Mouse (Mus musculus) heart, embryonic 14.5 days (tissue): Measurements from ENCODE around the gene Cyp26b1. TPM values are rescaled to one million over a fixed set of nuclear protein-coding genes. Genes with fewer than 3 reads are reported as not detected.

Source experiments
- ATAC-seq: fragments of 200-750 bp; cut with Nextera tagmentation; 2 replicates; pipeline ENCODE4 v1.8.0; 2017; ENCODE audit warnings: low read depth, moderate TSS enrichment; ENCODE audit not compliant: insufficient number of reproducible peaks, insufficient read depth, low FRiP score
- H3K27ac ChIP-seq, 2 experiments: fragments of 200-500 bp in 1 of 2; fragments of 300-500 bp in 1 of 2; sonication (generic) in 1 of 2; replicated peaks in 1 of 2; 2 replicates each; pipeline ENCODE4 v1.5.1; 2012 to 2014; ENCODE audit warnings: low read depth in 2 of 2, low read length in 2 of 2, control low read depth in 1 of 2, mild to moderate bottlenecking in 1 of 2, mixed read lengths in 1 of 2; ENCODE audit not compliant: control insufficient read depth in 1 of 2, insufficient read depth in 1 of 2
- H3K27me3 ChIP-seq: fragments of 300-500 bp; sonication (generic); 2 replicates; pipeline ENCODE4 v1.6.1; 2014; ENCODE audit warnings: mild to moderate bottlenecking, low read length, control low read depth; ENCODE audit not compliant: control insufficient read depth, insufficient read depth
- H3K36me3 ChIP-seq: fragments of 300-500 bp; sonication (generic); 2 replicates; pipeline ENCODE4 v1.6.1; 2014; ENCODE audit warnings: mild to moderate bottlenecking, control low read depth, low read length, mixed read lengths; ENCODE audit not compliant: control insufficient read depth, insufficient read depth
- H3K4me1 ChIP-seq, 2 experiments: fragments of 200-500 bp in 1 of 2; fragments of 300-500 bp in 1 of 2; sonication (generic) in 1 of 2; 2 replicates each; pipeline ENCODE4 v1.6.1; 2012 to 2014; ENCODE audit warnings: low read length in 2 of 2, control low read depth in 1 of 2, mixed read lengths in 1 of 2; ENCODE audit not compliant: control insufficient read depth in 2 of 2, insufficient read depth in 2 of 2
- H3K4me2 ChIP-seq: fragments of 300-500 bp; sonication (generic); 2 replicates; pipeline ENCODE4 v1.6.1; 2014; ENCODE audit warnings: mild to moderate bottlenecking, low read length
- H3K4me3 ChIP-seq, 2 experiments: fragments of 200-500 bp in 1 of 2; fragments of 300-500 bp in 1 of 2; sonication (generic) in 1 of 2; 2 replicates each; pipeline ENCODE4 v1.5.1; 2012 to 2014; ENCODE audit warnings: low read length in 2 of 2, mild to moderate bottlenecking in 2 of 2, control low read depth in 1 of 2, low read depth in 1 of 2, moderate library complexity in 1 of 2; ENCODE audit not compliant: control insufficient read depth in 1 of 2, insufficient read depth in 1 of 2
- H3K9ac ChIP-seq: fragments of 300-500 bp; sonication (generic); 2 replicates; pipeline ENCODE4 v1.6.1; 2014; ENCODE audit warnings: mild to moderate bottlenecking, low read length
- H3K9me3 ChIP-seq: fragments of 300-500 bp; sonication (generic); 2 replicates; pipeline ENCODE4 v1.6.1; 2016; ENCODE audit warnings: low read length, control low read depth; ENCODE audit not compliant: control insufficient read depth
- WGBS: fragments of 180-500 bp; shearing (Covaris S2); extraction: QIAGEN DNeasy Blood & Tissue Kit; methylation state at CpG from one replicate; pipeline ENCODE4 v1.1.7; 2014; 5-methylcytosine and 5-hydroxymethylcytosine counted together
- polyA plus RNA-seq: library from polyadenylated mRNA; unstranded; fragments of >200 nt; fragmentation: Nextera tagmentation; extraction: Ambion mirVana; gene quantifications from 2 replicates; pipeline ENCODE4 v1.2.1, GENCODE M21; 2014

Cyp26b1 gene
- polyA plus RNA-seq, 1 experiment from 2014 or later = 0.62 TPM

GRCm38 (mm10) chr6:84545428-84545827 lies 48.3 kb downstream of the Cyp26b1 start:
- H3K9me3 ChIP-seq = no peaks in the 10 kb centered on the region
- no peaks in the 10 kb centered on the region for H3K4me1 ChIP-seq
- WGBS = 72% methylated on average over 2 of the region's 2 CpGs
- ATAC-seq = no peak
- H3K4me2 ChIP-seq = no peak overlapping the region
- no peak overlapping the region for H3K4me3 ChIP-seq
- H3K36me3 ChIP-seq = no peaks in the 10 kb centered on the region
- no peak overlapping the region for H3K9ac ChIP-seq
- H3K27ac ChIP-seq = no peak overlapping the region
- peaks cover 3% of the 10 kb centered on the region; the same call in 1 of the 2 replicates for H3K27me3 ChIP-seq

- H3K27me3 ChIP-seq = 0 out of 2 replicates have a peak, but pooled peaks cover 3% of the 10 kb centered on the region
- no peak overlapping the region for H3K27ac ChIP-seq
- no peaks in the 10 kb centered on the region for H3K9me3 ChIP-seq
- no peak for ATAC-seq
- 67% methylated on average over 3 of the region's 3 CpGs for WGBS
- H3K4me2 ChIP-seq = no peak overlapping the region
- H3K4me1 ChIP-seq = no peaks in the 10 kb centered on the region
- no peak overlapping the region for H3K4me3 ChIP-seq
- no peak overlapping the region for H3K9ac ChIP-seq
- no peaks in the 10 kb centered on the region for H3K36me3 ChIP-seq
Observed at GRCm38 (mm10) chr6:84544359-84544758, 49.3 kb downstream of the Cyp26b1 start.

GRCm38 (mm10) chr6:84543516-84543915 lies 50.2 kb downstream of the Cyp26b1 start:
- H3K4me3 ChIP-seq = no peak overlapping the region
- H3K9ac ChIP-seq = no peak overlapping the region
- no peaks in the 10 kb centered on the region for H3K4me1 ChIP-seq
- no peak overlapping the region for H3K4me2 ChIP-seq
- ATAC-seq = no peak
- H3K36me3 ChIP-seq = no peaks in the 10 kb centered on the region
- H3K27me3 ChIP-seq = peaks cover 3% of the 10 kb centered on the region; the same call in 1 of the 2 replicates
- H3K27ac ChIP-seq = no peak overlapping the region
- 42% methylated on average over 5 of the region's 5 CpGs for WGBS
- H3K9me3 ChIP-seq = no peaks in the 10 kb centered on the region

GRCm38 (mm10) chr6:84539924-84540323 lies 53.8 kb downstream of the Cyp26b1 start:
- no peaks in the 10 kb centered on the region for H3K4me1 ChIP-seq
- no peak for ATAC-seq
- H3K4me3 ChIP-seq = no peak overlapping the region
- no peaks in the 10 kb centered on the region for H3K36me3 ChIP-seq
- peaks cover 3% of the 10 kb centered on the region; the same call in 1 of the 2 replicates for H3K27me3 ChIP-seq
- H3K9me3 ChIP-seq = no peaks in the 10 kb centered on the region
- WGBS = 44% methylated on average over 4 of the region's 4 CpGs
- no peak overlapping the region for H3K27ac ChIP-seq
- H3K9ac ChIP-seq = no peak overlapping the region
- H3K4me2 ChIP-seq = no peak overlapping the region

- 55% methylated on average over 3 of the region's 3 CpGs for WGBS
- Histone ChIP-seq H3K36me3 (no peaks in the 10 kb centered on the region), H3K27ac (no peak overlapping the region), H3K4me2 (no peak overlapping the region), H3K4me1 (no peaks in the 10 kb centered on the region), H3K27me3 (peaks cover 3% of the 10 kb centered on the region; the same call in 1 of the 2 replicates), H3K9me3 (no peaks in the 10 kb centered on the region), H3K4me3 (no peak overlapping the region), H3K9ac (no peak overlapping the region)
- no peak for ATAC-seq
Observed at GRCm38 (mm10) chr6:84538681-84539080, 55.0 kb downstream of the Cyp26b1 start.

GRCm38 (mm10) chr6:84537611-84538197 lies 56.0 kb downstream of the Cyp26b1 start:
- no peaks in the 10 kb centered on the region for H3K36me3 ChIP-seq
- no peak overlapping the region for H3K4me3 ChIP-seq
- WGBS = 76% methylated on average over 16 of the region's 16 CpGs
- H3K9me3 ChIP-seq = no peaks in the 10 kb centered on the region
- no peak overlapping the region for H3K9ac ChIP-seq
- no peak overlapping the region for H3K27ac ChIP-seq
- no peak overlapping the region for H3K4me2 ChIP-seq
- H3K4me1 ChIP-seq = no peaks in the 10 kb centered on the region
- peaks cover 3% of the 10 kb centered on the region; the same call in 1 of the 2 replicates for H3K27me3 ChIP-seq
- no peak for ATAC-seq

GRCm38 (mm10) chr6:84534944-84535343 lies 58.8 kb downstream of the Cyp26b1 start:
- no peak for ATAC-seq
- no peak overlapping the region for H3K9ac ChIP-seq
- H3K4me2 ChIP-seq = no peak overlapping the region
- WGBS = 38% methylated on average over 3 of the region's 3 CpGs
- H3K9me3 ChIP-seq = no peaks in the 10 kb centered on the region
- H3K4me1 ChIP-seq = no peaks in the 10 kb centered on the region
- H3K27ac ChIP-seq = no peak overlapping the region
- H3K36me3 ChIP-seq = no peaks in the 10 kb centered on the region
- H3K4me3 ChIP-seq = no peak overlapping the region
- H3K27me3 ChIP-seq = no peaks in the 10 kb centered on the region; the same call in 1 of the 2 replicates

GRCm38 (mm10) chr6:84529912-84530311 lies 63.8 kb downstream of the Cyp26b1 start:
- no peaks in the 10 kb centered on the region for H3K4me1 ChIP-seq
- no peak for ATAC-seq

More at GRCm38 (mm10) chr6:84529912-84530311, 63.8 kb downstream of the Cyp26b1 start:
- Histone ChIP-seq H3K4me2 (no peak overlapping the region), H3K4me3 (no peak overlapping the region), H3K36me3 (no peaks in the 10 kb centered on the region), H3K9me3 (no peaks in the 10 kb centered on the region), H3K27me3 (no peaks in the 10 kb centered on the region), H3K27ac (no peak overlapping the region), H3K9ac (no peak overlapping the region)
